Mouse (Mus musculus): ENCODE results near the gene Dpyd. TPM values are rescaled to one million over a fixed set of nuclear protein-coding genes. Genes with fewer than 3 reads are reported as not detected.

Dpyd gene
- polyA plus RNA-seq, 1 experiment: 1.0 TPM

DNA sequence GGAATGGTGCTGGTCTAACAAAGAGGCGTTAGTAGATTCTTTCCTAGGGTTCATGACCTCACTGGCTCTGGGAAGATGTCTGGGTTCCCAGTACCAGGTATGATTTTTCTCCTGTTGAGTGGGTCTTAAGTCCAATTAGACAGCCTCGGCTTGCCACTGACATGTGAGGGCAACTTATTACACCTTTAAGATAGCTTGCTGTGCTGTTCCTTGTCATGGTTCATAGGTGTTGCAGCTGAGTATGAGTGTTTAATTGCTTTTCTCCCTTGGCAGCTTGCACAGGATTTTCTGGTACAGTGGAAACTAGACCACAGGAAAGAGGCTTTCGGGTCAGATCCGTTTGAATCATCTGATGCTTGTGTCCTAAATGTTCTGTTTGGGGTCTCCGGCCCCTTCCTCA lies 290.8 kb downstream of the Dpyd start:
- TF ChIP-seq CTCF (IDR thresholded peaks at IDR 0.05; ENCODE audit: control insufficient read depth, insufficient read depth, insufficient replicate concordance, low read depth, low read length) (no peak), POLR2A (IDR thresholded peaks at IDR 0.05; ENCODE audit: control insufficient read depth, low read depth, low read length) (no peak)
- Histone ChIP-seq H3K36me3 (ENCODE audit: control insufficient read depth, insufficient read depth, low read length) (no peaks in the 10 kb centered on the region), H3K4me1 (ENCODE audit: control insufficient read depth, insufficient read depth, low read length) (no peaks in the 10 kb centered on the region), H3K27me3 (ENCODE audit: control insufficient read depth, insufficient read depth, low read length) (no peaks in the 10 kb centered on the region), H3K4me3 (ENCODE audit: control insufficient read depth, low read depth, low read length) (no peak overlapping the region), H3K27ac (ENCODE audit: control insufficient read depth, insufficient read depth, low read depth, low read length) (no peak overlapping the region)

DNA sequence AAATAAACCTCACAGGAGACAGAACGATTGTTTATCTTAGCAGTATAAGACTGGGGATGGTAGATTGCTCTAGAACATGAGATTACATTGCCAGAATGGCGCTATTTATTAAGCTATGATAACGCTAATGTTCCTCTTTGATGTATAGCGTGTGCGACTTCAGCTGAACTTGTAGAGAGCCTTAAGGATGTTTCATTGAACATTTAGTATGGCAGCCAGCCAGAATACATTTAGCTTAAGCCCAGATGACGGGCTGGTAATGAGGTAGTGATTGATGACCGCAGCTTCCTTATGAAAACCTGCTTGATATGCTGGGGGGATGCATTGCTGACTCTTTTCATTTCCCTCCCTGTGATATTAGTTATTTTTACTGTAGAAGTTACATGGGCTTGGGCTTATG lies 293.5 kb downstream of the Dpyd start:
- TF ChIP-seq POLR2A (IDR thresholded peaks at IDR 0.05; ENCODE audit: control insufficient read depth, low read depth, low read length) (no peak), CTCF (IDR thresholded peaks at IDR 0.05; ENCODE audit: control insufficient read depth, insufficient read depth, insufficient replicate concordance, low read depth, low read length) (no peak)
- no peaks in the 10 kb centered on the region for H3K27me3 ChIP-seq (ENCODE audit: control insufficient read depth, insufficient read depth, low read length)
- H3K4me3 ChIP-seq (ENCODE audit: control insufficient read depth, low read depth, low read length): no peak overlapping the region
- H3K4me1 ChIP-seq (ENCODE audit: control insufficient read depth, insufficient read depth, low read length): no peaks in the 10 kb centered on the region
- H3K36me3 ChIP-seq (ENCODE audit: control insufficient read depth, insufficient read depth, low read length): no peaks in the 10 kb centered on the region
- no peak overlapping the region for H3K27ac ChIP-seq (ENCODE audit: control insufficient read depth, insufficient read depth, low read depth, low read length)

DNA sequence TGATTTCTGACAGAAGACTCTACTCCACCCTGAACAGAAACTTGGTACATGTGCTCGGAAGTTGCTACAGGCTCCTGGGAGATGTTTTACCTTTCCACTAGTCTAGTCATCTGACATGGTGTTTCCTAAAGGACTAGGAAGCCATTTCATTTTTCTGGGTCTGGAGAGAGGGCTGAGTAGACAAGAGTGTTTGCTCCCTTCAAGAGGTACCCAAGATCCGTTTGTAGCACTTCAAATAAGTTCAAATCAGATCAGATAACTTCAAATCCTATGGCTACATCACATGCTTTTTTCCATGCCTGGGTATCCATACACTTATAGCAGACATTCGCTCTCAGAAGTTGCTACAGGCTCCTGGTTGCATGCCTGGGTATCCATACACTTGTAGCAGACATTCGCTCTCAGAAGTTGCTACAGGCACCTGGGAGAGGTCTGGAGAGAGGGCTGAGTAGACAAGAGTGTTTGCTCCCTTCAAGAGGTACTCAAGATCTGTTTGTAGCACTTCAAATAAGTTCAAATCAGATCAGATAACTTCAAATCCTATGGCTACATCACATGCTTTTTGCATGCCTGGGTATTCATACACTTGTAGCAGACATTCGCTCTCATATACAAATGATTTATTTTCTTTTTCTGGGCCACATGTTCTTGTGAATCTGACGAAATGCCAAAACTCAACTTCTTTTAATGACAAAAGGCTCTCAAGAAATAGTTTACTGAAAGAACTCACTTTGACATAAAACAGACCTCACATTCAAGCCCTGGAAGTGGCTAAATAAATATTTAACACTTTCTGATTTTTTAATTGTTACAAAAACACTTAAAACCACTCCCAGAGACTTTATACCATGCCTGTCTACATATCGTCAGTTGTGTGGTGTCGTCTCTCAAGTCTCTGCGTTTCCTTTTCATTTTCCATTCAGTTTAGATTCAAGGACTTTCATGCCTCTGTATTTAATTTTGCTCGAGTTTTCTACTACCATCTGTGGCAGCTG lies 307.5 kb downstream of the Dpyd start:
- TF ChIP-seq CTCF (IDR thresholded peaks at IDR 0.05; ENCODE audit: control insufficient read depth, insufficient read depth, insufficient replicate concordance, low read depth, low read length) (no peak), POLR2A (IDR thresholded peaks at IDR 0.05; ENCODE audit: control insufficient read depth, low read depth, low read length) (no peak)
- no peaks in the 10 kb centered on the region for H3K4me1 ChIP-seq (ENCODE audit: control insufficient read depth, insufficient read depth, low read length)
- H3K4me3 ChIP-seq (ENCODE audit: control insufficient read depth, low read depth, low read length): no peak overlapping the region
- H3K36me3 ChIP-seq (ENCODE audit: control insufficient read depth, insufficient read depth, low read length): no peaks in the 10 kb centered on the region
- H3K27me3 ChIP-seq (ENCODE audit: control insufficient read depth, insufficient read depth, low read length): no peaks in the 10 kb centered on the region
- H3K27ac ChIP-seq (ENCODE audit: control insufficient read depth, insufficient read depth, low read depth, low read length): no peak overlapping the region

DNA sequence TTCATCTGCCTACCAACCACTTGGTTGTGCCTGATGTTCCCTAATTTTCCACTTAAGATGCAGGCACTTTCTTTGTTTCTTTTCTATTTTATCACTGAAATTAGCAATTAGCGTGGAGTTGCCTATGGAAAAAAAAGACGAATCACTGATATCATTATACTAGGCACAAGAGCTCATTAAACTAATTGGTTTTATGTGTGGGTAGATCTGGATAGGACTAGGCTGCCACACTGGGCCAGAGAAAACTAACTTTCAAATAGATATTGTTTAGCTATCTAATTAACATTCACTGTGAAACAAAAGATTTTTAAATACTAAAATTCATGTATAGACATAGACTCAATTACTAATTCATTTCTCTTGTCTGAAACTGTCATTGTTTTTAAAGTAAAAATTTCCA lies 313.9 kb downstream of the Dpyd start:
- no peaks in the 10 kb centered on the region for H3K4me1 ChIP-seq (ENCODE audit: control insufficient read depth, insufficient read depth, low read length)
- no peaks in the 10 kb centered on the region for H3K36me3 ChIP-seq (ENCODE audit: control insufficient read depth, insufficient read depth, low read length)
- H3K27me3 ChIP-seq (ENCODE audit: control insufficient read depth, insufficient read depth, low read length): no peaks in the 10 kb centered on the region
- TF ChIP-seq CTCF (IDR thresholded peaks at IDR 0.05; ENCODE audit: control insufficient read depth, insufficient read depth, insufficient replicate concordance, low read depth, low read length): no peak
- TF ChIP-seq POLR2A (IDR thresholded peaks at IDR 0.05; ENCODE audit: control insufficient read depth, low read depth, low read length): no peak
- H3K4me3 ChIP-seq (ENCODE audit: control insufficient read depth, low read depth, low read length): no peak overlapping the region
- H3K27ac ChIP-seq (ENCODE audit: control insufficient read depth, insufficient read depth, low read depth, low read length): no peak overlapping the region

DNA sequence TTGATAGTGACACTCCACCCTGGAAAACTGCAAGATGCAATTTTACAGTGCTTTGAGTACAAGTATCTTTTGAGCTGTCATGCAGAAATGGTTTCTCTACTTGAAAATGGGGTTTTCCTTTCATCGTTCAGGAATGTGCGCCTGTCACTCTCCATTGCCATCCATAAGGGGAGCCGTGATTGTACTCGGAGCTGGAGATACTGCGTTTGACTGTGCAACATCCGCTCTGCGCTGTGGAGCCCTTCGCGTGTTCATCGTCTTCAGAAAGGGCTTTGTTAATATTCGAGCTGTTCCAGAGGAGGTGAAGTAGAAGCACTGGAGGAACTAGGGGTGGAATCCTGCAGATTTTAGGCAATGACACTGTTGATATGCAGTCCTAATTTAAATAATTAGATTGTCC lies 337.1 kb downstream of the Dpyd start:
- Histone ChIP-seq H3K4me3 (ENCODE audit: control insufficient read depth, low read depth, low read length) (no peak overlapping the region), H3K27me3 (ENCODE audit: control insufficient read depth, insufficient read depth, low read length) (no peaks in the 10 kb centered on the region), H3K36me3 (ENCODE audit: control insufficient read depth, insufficient read depth, low read length) (no peaks in the 10 kb centered on the region), H3K27ac (ENCODE audit: control insufficient read depth, insufficient read depth, low read depth, low read length) (no peak overlapping the region), H3K4me1 (ENCODE audit: control insufficient read depth, insufficient read depth, low read length) (no peaks in the 10 kb centered on the region)
- no peak for TF ChIP-seq POLR2A (IDR thresholded peaks at IDR 0.05; ENCODE audit: control insufficient read depth, low read depth, low read length)
- TF ChIP-seq CTCF (IDR thresholded peaks at IDR 0.05; ENCODE audit: control insufficient read depth, insufficient read depth, insufficient replicate concordance, low read depth, low read length): no peak

DNA sequence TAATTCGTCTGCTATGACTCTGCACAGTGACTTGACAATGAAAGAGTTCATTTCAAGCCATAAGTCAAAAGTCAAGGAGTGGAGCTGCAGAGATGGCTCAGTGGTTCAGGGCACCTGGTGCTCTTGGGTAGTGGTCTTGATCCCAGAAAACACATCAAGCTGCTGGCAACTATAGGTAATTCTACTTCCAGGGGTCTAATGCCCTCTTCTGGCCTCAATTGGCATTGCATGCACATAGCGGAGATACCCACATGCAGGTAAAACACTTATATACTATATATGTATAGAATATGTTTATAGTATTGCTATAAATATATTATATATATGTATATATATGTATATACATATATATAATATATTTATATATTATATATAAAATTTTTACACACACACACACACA lies 429.4 kb downstream of the Dpyd start:
- Histone ChIP-seq H3K27ac (ENCODE audit: control insufficient read depth, insufficient read depth, low read depth, low read length) (no peak overlapping the region), H3K4me3 (ENCODE audit: control insufficient read depth, low read depth, low read length) (no peak overlapping the region), H3K36me3 (ENCODE audit: control insufficient read depth, insufficient read depth, low read length) (no peaks in the 10 kb centered on the region), H3K4me1 (ENCODE audit: control insufficient read depth, insufficient read depth, low read length) (no peaks in the 10 kb centered on the region), H3K27me3 (ENCODE audit: control insufficient read depth, insufficient read depth, low read length) (no peaks in the 10 kb centered on the region)
- TF ChIP-seq POLR2A (IDR thresholded peaks at IDR 0.05; ENCODE audit: control insufficient read depth, low read depth, low read length) (no peak), CTCF (IDR thresholded peaks at IDR 0.05; ENCODE audit: control insufficient read depth, insufficient read depth, insufficient replicate concordance, low read depth, low read length) (no peak)

DNA sequence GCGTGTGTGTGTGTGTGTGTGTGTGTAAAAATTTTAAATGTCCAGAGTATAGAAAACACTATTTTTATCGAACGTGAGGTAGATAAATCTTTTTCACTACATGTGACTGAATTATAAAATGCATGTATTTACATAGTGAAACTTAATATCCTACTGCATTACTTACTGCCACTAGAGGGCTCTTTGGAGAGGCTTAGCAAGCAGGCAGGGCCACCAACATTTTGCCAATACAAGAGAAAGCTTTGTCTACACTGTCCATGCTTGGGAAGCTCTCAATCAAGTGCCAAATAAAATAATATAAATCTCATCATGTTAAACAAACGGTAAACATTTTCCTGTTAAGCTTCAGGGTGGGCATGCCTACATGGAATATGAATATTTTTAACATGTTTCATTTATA lies 429.9 kb downstream of the Dpyd start:
- no peaks in the 10 kb centered on the region for H3K27me3 ChIP-seq (ENCODE audit: control insufficient read depth, insufficient read depth, low read length)
- no peaks in the 10 kb centered on the region for H3K36me3 ChIP-seq (ENCODE audit: control insufficient read depth, insufficient read depth, low read length)
- no peak overlapping the region for H3K4me3 ChIP-seq (ENCODE audit: control insufficient read depth, low read depth, low read length)
- no peaks in the 10 kb centered on the region for H3K4me1 ChIP-seq (ENCODE audit: control insufficient read depth, insufficient read depth, low read length)
- H3K27ac ChIP-seq (ENCODE audit: control insufficient read depth, insufficient read depth, low read depth, low read length): no peak overlapping the region
- TF ChIP-seq CTCF (IDR thresholded peaks at IDR 0.05; ENCODE audit: control insufficient read depth, insufficient read depth, insufficient replicate concordance, low read depth, low read length) (no peak), POLR2A (IDR thresholded peaks at IDR 0.05; ENCODE audit: control insufficient read depth, low read depth, low read length) (no peak)

Data from testis, adult 2 months (tissue).